Mouse (Mus musculus) liver, postnatal 0 days (tissue): ENCODE data around the gene Olfr645.

Experiments
- CTCF ChIP-seq: sonication (generic); IDR thresholded peaks from 2 replicates; pipeline ENCODE4 v1.5.1; 2016; ENCODE audit warnings: antibody characterized with exemption, low read depth
- EP300 ChIP-seq: IDR thresholded peaks from 2 replicates; pipeline ENCODE4 v1.6.1; 2016; ENCODE audit warnings: antibody characterized with exemption, low read depth, mild to moderate bottlenecking

- TF ChIP-seq CTCF (no peak), EP300 (no peak)
Measured at GRCm38 (mm10) chr7:104052566-104052965, 32.7 kb downstream of the Olfr645 start, which contains the start of gene Olfr642.
